Mouse (Mus musculus) heart, postnatal 0 days (tissue): ENCODE measurements around the gene Gpr157. TPM values are rescaled to one million over a fixed set of nuclear protein-coding genes. Genes with fewer than 3 reads are reported as not detected.
A peak's percentile ranks its signal among the peaks of the same experiment; 100 is the strongest.
"Not testable (repeated sequence)": the region's sequence is repeated elsewhere in the genome, so short reads cannot be mapped to it uniquely, and the experiment has no call there.

Source experiments
- ATAC-seq: fragments of 200-750 bp; cut with Nextera tagmentation; 2 replicates; pipeline ENCODE4 v1.8.0; 2017; ENCODE audit warnings: low read depth, moderate number of reproducible peaks, moderate library complexity; ENCODE audit not compliant: insufficient read depth
- DNase-seq: peaks from one replicate; pipeline ENCODE4 v3.0.0-alpha.2; 2016; ENCODE audit warnings: low spot score
- H3K27ac ChIP-seq: fragments of 300-500 bp; sonication (generic); 2 replicates; pipeline ENCODE4 v1.5.1; 2014; ENCODE audit warnings: low read depth, mild to moderate bottlenecking
- H3K27me3 ChIP-seq: fragments of 300-500 bp; sonication (generic); 2 replicates; pipeline ENCODE4 v1.6.1; 2014; ENCODE audit warnings: low read length, mixed read lengths; ENCODE audit not compliant: control insufficient read depth, insufficient read depth
- H3K36me3 ChIP-seq: fragments of 300-500 bp; sonication (generic); replicated peaks from 2 replicates; pipeline ENCODE4 v1.6.1; 2014; ENCODE audit warnings: low read length, mixed read lengths; ENCODE audit not compliant: control insufficient read depth, insufficient read depth
- H3K4me1 ChIP-seq: fragments of 300-500 bp; sonication (generic); 2 replicates; pipeline ENCODE4 v1.6.1; 2014; ENCODE audit warnings: antibody characterized with exemption; ENCODE audit not compliant: control insufficient read depth, insufficient read depth
- H3K4me2 ChIP-seq: fragments of 300-500 bp; sonication (generic); 2 replicates; pipeline ENCODE4 v1.6.1; 2014; ENCODE audit warnings: low read depth, mild to moderate bottlenecking, low read length, moderate library complexity
- H3K4me3 ChIP-seq: fragments of 300-500 bp; sonication (generic); 2 replicates; pipeline ENCODE4 v1.5.1; 2014; ENCODE audit warnings: low read depth, low read length
- H3K9ac ChIP-seq: fragments of 300-500 bp; sonication (generic); replicated peaks from 2 replicates; pipeline ENCODE4 v1.6.1; 2014; ENCODE audit warnings: low read depth, low read length, mixed read lengths
- H3K9me3 ChIP-seq: fragments of 300-500 bp; sonication (generic); replicated peaks from 2 replicates; pipeline ENCODE4 v1.6.1; 2016; ENCODE audit warnings: low read length; ENCODE audit not compliant: control insufficient read depth
- CTCF ChIP-seq: IDR thresholded peaks from 2 replicates; pipeline ENCODE4 v1.5.1; 2016; ENCODE audit warnings: antibody characterized with exemption, control low read depth, low read depth
- EP300 ChIP-seq: IDR thresholded peaks from 2 replicates; pipeline ENCODE4 v1.6.1; 2016; ENCODE audit warnings: antibody characterized with exemption, low read depth
- WGBS: fragments of 180-500 bp; shearing (Covaris S2); extraction: QIAGEN DNeasy Blood & Tissue Kit; methylation state at CpG from one replicate; pipeline ENCODE4 v1.1.7; 2014; 5-methylcytosine and 5-hydroxymethylcytosine counted together
- polyA plus RNA-seq: library from polyadenylated mRNA; unstranded; fragments of >200 nt; fragmentation: Nextera tagmentation; extraction: Ambion mirVana; gene quantifications from 2 replicates; pipeline ENCODE4 v1.2.1, GENCODE M21; 2015
- total RNA-seq: library from RNA; depleted of rRNA; stranded (reverse); fragments of >200 nt; gene quantifications from 2 replicates; pipeline ENCODE4 v1.2.3, GENCODE M21; 2014; ENCODE audit warnings: low replicate concordance; rRNA removed

Gpr157 gene
- 15.0 and 23.3 TPM in 2 replicates for total RNA-seq
- 4.3 and 4.5 TPM in 2 replicates for polyA plus RNA-seq

DNA sequence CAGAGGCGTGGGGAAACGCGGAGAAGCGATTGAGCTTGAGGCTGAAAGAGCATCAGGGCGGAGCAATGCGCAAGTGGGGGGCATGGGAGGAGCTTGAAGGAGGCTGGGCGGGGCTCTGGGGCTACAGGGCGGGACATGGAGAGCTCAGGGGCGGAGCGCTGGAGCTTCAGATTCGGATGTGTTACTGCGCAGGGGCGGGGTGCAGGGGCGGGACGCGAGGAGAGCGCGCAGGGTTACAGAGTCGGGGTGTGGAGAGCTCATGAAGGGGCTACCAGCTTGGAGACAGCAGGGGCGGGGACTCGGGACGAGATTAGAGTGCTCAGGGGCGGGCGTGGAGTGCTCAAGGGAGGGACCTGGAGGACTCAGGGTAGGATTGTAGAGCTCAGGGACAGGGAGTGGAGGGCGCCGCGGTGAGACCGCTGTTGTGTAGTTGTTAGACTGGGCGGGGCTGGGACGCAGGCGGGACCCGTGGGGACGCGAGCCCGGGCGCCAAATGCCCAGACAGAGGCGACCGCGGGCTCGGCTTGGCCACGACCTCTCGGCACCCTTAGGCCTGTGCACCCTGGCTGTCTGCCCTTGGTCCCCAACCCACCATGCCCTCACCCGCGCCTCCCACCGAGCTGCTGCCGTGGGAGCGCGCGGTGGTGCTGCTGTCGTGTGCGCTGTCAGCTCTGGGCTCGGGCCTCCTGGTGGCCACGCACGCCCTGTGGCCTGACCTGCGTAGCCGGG lies at the start of gene Gpr157:
TSS of gene Gpr157 (plus strand) at position 205 of the 729 bp plus-strand sequence.
- H3K4me1 ChIP-seq: peaks cover 23% of the 10 kb centered on the region
- WGBS: under 1% methylated on average over 51 of the region's 56 CpGs
- peak; percentile 95 for DNase-seq
- peak within 1 kb of the TSS; percentile 62 for H3K4me3 ChIP-seq
- peak; percentile 94 for ATAC-seq
- H3K9ac ChIP-seq: peak within 1 kb of the TSS; percentile 70
- H3K9me3 ChIP-seq: no peaks in the 10 kb centered on the region
- H3K4me2 ChIP-seq: peak within 1 kb of the TSS; percentile 91
- H3K36me3 ChIP-seq: no peaks in the 10 kb centered on the region
- H3K27me3 ChIP-seq: no peaks in the 10 kb centered on the region
- peak within 1 kb of the TSS; percentile 89 for H3K27ac ChIP-seq
- TF ChIP-seq EP300 (no peak), CTCF (peak; percentile 13; the same call in 1 of the 2 replicates)

DNA sequence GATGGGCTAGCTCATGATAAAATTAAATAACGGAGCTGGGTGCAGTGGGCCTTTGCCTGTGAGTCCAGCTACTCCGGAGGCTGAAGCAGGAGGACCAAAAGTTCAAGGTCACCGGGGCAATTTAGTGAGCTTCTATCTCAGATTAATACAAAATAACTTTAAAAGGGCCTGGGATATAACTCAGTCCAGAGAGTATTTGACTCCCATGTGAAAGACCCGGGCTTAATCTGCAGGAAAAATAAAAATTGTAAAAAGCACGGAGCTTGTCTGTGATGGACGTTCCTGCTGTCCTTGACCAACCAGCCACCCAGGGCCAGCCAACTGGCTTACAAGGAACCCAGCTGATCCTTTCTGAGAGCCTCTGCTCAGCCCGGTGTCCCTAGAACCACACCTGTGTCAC lies 48.6 kb upstream of the Gpr157 start:
- H3K4me1 ChIP-seq: no peaks in the 10 kb centered on the region
- peaks cover 24% of the 10 kb centered on the region for H3K27me3 ChIP-seq
- WGBS: 80% methylated on average over 7 of the region's 7 CpGs
- no peak for TF ChIP-seq EP300
- TF ChIP-seq CTCF: no peak
- no peak for ATAC-seq
- no peaks in the 10 kb centered on the region for H3K9me3 ChIP-seq
- H3K36me3 ChIP-seq: no peaks in the 10 kb centered on the region
- H3K27ac ChIP-seq: no peak overlapping the region
- no peak for DNase-seq
- H3K4me3 ChIP-seq: no peak overlapping the region
- H3K9ac ChIP-seq: no peak overlapping the region
- H3K4me2 ChIP-seq: no peak overlapping the region

DNA sequence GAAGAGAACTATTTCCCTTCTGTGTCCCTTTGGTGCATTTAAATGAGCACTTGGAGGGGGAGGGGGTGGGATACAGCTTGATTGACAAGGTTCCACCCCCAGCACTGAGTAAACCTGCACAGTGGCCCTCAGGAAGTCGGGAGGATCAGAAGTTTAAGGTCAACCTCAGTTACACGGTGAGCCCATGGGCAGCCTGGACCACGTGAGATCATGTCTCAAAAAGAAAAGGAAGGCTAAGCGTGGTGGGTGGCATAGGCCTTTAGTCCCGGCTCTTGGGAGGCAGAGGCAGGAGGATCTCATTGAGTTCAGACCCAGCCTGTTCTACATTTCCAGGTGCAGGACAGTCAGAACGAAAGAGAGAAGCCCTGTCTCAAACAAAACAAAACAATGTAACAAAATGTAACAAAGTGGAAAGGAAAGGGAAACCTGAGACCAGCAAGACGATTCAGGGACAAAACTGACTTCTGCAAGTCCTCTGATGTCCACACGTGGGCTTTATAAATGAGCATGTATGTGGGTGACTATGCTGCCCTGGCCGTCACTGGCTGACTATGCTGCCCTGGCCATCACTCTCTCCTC lies 47.1 kb upstream of the Gpr157 start:
- ATAC-seq (no peak), DNase-seq (no peak)
- 83% methylated on average over 9 of the region's 9 CpGs for WGBS
- Histone ChIP-seq H3K4me1 (no peaks in the 10 kb centered on the region), H3K27me3 (peaks cover 9% of the 10 kb centered on the region), H3K27ac (no peak overlapping the region), H3K36me3 (no peaks in the 10 kb centered on the region), H3K4me3 (no peak overlapping the region), H3K9ac (no peak overlapping the region), H3K9me3 (no peaks in the 10 kb centered on the region), H3K4me2 (no peak overlapping the region)
- TF ChIP-seq CTCF: no peak
- TF ChIP-seq EP300: no peak

DNA sequence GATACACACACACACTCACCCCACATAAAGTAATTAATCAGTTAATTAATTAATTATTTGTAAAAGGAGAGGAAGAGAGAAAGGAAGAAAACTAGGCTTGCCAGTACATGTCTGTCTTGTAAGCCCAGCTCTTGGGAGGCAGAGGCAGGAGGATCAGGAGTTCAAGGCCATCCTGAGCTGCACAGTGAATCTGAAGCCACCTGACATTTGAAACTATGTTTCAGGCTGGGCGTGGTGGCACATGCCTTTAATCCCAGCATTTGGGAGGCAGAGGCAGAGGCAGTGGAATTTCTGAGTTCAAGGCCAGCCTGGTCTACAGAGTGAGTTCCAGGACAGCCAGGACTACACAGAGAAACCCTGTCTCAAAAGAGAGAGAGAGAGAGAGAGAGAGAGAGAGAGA lies 46.3 kb upstream of the Gpr157 start:
- 72% methylated on average over 1 of the region's 1 CpGs for WGBS
- H3K27ac ChIP-seq, H3K9me3 ChIP-seq, DNase-seq, H3K4me1 ChIP-seq, H3K36me3 ChIP-seq, H3K4me3 ChIP-seq, H3K9ac ChIP-seq, ATAC-seq, H3K4me2 ChIP-seq, H3K27me3 ChIP-seq: not testable (repeated sequence)

DNA sequence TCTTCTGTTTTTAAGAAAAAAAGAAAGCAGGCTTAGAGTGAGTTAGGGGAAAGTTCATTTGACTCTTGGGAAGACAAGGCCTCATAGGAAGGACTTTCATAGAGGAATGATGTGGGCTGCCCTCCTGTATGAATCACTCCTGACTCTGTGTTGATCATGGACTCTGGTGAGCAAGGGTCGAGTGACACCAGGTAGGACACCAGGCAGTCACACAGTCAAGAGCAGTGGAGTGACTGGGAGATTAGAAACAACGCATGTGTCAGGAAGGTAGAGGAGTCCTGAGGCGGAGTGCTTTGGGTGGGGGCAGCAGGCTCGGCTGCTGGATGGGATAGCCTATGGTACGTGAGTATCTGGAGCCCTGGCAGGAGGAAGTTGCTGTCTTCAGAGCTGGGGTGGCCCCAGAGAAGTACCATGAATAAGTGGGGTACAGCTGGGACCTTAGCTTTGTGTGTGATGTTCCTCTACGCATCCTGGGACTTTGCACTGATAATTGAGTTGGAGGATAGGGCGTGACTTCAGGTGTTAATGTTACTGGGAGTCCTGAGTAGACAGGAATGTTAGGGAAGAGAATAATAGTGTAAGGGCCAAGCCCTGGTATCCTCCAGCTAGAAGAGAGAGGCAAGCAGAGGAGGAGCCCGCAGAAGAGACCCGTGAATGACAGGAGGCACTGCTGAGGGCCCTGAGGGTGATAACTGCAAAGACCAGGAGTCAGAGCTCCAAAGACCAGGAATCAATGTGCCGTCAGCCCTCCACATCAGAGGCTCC lies 45.6 kb upstream of the Gpr157 start:
- no peaks in the 10 kb centered on the region for H3K4me1 ChIP-seq

More for the DNA sequence above, 45.6 kb upstream of the Gpr157 start:
- Histone ChIP-seq H3K9ac (no peak overlapping the region), H3K27me3 (no peaks in the 10 kb centered on the region), H3K9me3 (no peaks in the 10 kb centered on the region), H3K36me3 (no peaks in the 10 kb centered on the region), H3K27ac (no peak overlapping the region), H3K4me3 (no peak overlapping the region), H3K4me2 (no peak overlapping the region)
- WGBS: 66% methylated on average over 10 of the region's 10 CpGs
- ATAC-seq (no peak), DNase-seq (no peak)
- TF ChIP-seq EP300: no peak
- no peak for TF ChIP-seq CTCF
